Mouse (Mus musculus): ENCODE results near the gene Krt20.

DNA sequence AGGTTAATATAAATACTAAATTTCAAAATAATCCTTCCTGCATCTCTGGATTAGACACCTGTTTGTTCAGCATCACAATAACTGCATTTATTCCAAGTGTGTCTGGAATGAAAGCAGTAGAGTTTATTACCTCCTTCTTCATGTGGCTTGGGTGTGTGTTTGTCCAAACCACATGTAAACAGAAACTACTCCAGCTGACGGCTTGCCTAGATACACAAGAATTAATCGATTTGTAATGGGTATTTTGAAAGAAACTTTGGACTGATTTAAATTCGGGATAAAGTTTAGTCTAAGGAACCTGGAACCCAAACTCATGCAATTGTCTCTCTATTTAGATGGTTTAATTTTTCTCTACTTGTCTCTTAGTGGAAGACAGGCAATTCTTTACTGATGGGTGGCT is 37.0 kb upstream of the Krt20 start:
- TF ChIP-seq CTCF (IDR thresholded peaks at IDR 0.05; ENCODE audit: control insufficient read depth, insufficient read depth, insufficient read length) (no peak), USF1 (IDR thresholded peaks at IDR 0.05; ENCODE audit: low read depth) (no peak), CEBPB (IDR thresholded peaks at IDR 0.05; ENCODE audit: low read depth) (no peak), MYOD1 (IDR thresholded peaks at IDR 0.05; ENCODE audit: control insufficient read depth, insufficient read length, low read depth) (no peak), MYOG (IDR thresholded peaks at IDR 0.05; ENCODE audit: control insufficient read depth, extremely low read depth, insufficient read length) (no peak)
